Mouse (Mus musculus) brain, embryonic 14.5 days (tissue): ENCODE results near the gene Negr1.

ENCODE experiments used
- CTCF ChIP-seq: fragments of 200-500 bp; IDR thresholded peaks from 2 replicates; pipeline ENCODE4 v1.5.1; 2012; ENCODE audit warnings: inconsistent platforms, mild to moderate bottlenecking, moderate library complexity, borderline replicate concordance; ENCODE audit not compliant: insufficient read depth, insufficient read length; ENCODE audit errors: extremely low read depth
- POLR2A ChIP-seq: fragments of 200-500 bp; IDR thresholded peaks from 2 replicates; pipeline ENCODE4 v1.6.1; 2012; ENCODE audit warnings: mild to moderate bottlenecking, inconsistent platforms, borderline replicate concordance; ENCODE audit not compliant: poor library complexity, insufficient read depth, insufficient read length, severe bottlenecking; ENCODE audit errors: extremely low read depth

GRCm38 (mm10) chr3:157217794-157218193, 656.2 kb downstream of the Negr1 start:
- TF ChIP-seq CTCF (no peak), POLR2A (no peak)
